20 mouse cellular contexts compared by ENCODE assay signal in genomic region chr1:166155113-166155494, GRCm38 (mm10). TPM values are rescaled to one million over a fixed set of nuclear protein-coding genes. Genes with fewer than 3 reads are reported as not detected.
"Had no signal": no experiment of that assay in that cellular context is flagged by ENCODE, and none has a peak within 500 bp of the region (broad histone marks: within the 10 kb centered on the region; RNA-seq: fewer than 3 reads in every experiment).

No protein-coding gene starts in this region.

- H3K9ac ChIP-seq: kidney, embryonic 15.5 days; liver, embryonic 15.5 days; midbrain, embryonic 12.5 days had no signal

- H3K36me3 ChIP-seq: kidney, embryonic 15.5 days; limb, embryonic 13.5 days; liver, embryonic 15.5 days; midbrain, embryonic 12.5 days had no signal

- DNase-seq: kidney, adult 2 months; kidney, postnatal 25 days; layer of hippocampus, adult 9-11 months; layer of hippocampus, postnatal 36 days; lung, adult 2 months; lung, postnatal 14 days; right cerebral cortex, adult 18-20 months; right cerebral cortex, postnatal 25 days; thymus, postnatal 25 days had no signal

- H3K9me3 ChIP-seq: kidney, embryonic 15.5 days; limb, embryonic 13.5 days; liver, embryonic 15.5 days; midbrain, embryonic 12.5 days had no signal

- H3K27ac ChIP-seq: kidney, embryonic 15.5 days; limb, embryonic 13.5 days; liver, embryonic 15.5 days; macrophage; midbrain, embryonic 12.5 days had no signal

- H3K4me3 ChIP-seq: liver, embryonic 15.5 days; megakaryocyte, embryonic 14.5 days; midbrain, embryonic 12.5 days had no signal

RNA-seq across cellular contexts. Expression of gene Gpa33, which starts 25.1 kb away (rescaled TPM):
- total RNA-seq: layer of hippocampus, adult 18-20 months; layer of hippocampus, postnatal 36 days; left cerebral cortex, postnatal 36 days; liver, adult 2 months; midbrain, postnatal 0 days had no signal
- polyA plus RNA-seq: macrophage; neural tube, embryonic 14.5 days had no signal

RNA-seq across cellular contexts. Expression of gene Dusp27, which starts 27.4 kb away (rescaled TPM):
- total RNA-seq: layer of hippocampus, postnatal 36 days; liver, adult 2 months had no signal
- polyA plus RNA-seq: liver, adult 2 months had no signal
